Mouse (Mus musculus) layer of hippocampus, adult 11-12 months (tissue): ENCODE measurements around the gene Tcp11.
A peak's percentile ranks its signal among the peaks of the same experiment; 100 is the strongest.

Experiments
- DNase-seq: peaks from one replicate; pipeline ENCODE4 v3.0.0; 2022; ENCODE audit warnings: low spot score

Gene Tcp11

DNA sequence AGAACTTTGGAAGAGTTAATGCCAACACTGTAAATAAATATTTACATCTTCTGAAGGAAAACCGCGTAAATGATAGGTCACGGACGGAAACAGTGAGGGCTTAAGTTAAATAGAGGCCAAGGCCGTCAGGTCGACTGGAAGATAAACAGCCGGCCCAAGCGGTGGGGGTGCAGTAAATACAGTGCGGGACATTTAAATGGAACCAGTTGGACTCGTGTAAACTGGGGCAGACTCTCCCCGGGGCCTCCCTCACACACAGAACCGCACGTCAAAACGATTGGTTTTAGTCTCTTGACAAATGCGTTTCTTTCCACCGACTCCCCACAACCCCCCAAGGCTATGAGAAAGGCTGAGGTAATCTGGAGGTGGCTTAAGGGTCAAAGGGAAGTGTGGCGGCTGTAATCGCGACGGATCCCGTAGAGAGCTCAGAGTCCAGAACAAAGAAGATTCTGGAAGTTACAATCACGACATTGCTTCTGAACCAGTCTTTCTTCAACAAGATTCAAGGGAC, 4.0 kb upstream of the Tcp11 start:
- no peak for DNase-seq

DNA sequence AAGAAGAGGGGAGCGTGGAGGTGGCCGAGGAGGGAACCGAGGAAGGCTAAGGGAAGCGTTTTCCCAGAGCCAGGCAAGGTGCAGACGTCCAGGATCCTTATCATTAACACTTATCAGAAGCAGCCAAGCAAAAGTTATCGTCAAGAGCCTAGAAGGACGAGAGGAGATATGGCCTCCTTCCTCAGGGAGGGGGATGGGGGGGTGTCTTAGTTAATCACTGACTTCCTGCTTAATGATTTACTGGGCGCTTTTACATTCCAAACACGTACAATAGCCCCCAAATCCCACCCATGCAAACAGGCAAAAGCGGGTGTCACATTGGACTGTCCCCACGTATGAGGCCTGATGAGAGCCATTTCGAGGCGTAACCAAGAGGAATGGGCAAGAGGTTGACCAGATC, 2.4 kb upstream of the Tcp11 start:
- no peak for DNase-seq

DNA sequence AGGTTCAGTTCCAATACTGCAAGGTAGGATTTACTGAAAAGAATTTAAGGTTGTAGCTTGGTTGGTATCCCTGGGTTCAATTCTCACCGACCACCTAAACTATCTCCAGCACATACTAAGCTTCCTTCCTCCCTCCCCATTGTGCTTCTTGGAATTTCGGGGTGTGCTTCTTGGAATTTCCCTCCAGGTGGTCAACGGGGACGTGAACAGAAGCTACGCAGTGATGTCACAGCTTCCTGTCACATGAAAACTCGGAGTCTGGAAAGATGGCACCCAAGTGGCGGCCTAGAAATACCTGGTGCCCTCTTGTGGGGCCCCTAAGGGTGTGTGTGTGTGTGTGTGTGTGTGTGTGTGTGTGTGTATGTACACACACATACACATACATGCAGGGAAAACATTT, 1.4 kb upstream of the Tcp11 start:
- DNase-seq, result no peak

DNA sequence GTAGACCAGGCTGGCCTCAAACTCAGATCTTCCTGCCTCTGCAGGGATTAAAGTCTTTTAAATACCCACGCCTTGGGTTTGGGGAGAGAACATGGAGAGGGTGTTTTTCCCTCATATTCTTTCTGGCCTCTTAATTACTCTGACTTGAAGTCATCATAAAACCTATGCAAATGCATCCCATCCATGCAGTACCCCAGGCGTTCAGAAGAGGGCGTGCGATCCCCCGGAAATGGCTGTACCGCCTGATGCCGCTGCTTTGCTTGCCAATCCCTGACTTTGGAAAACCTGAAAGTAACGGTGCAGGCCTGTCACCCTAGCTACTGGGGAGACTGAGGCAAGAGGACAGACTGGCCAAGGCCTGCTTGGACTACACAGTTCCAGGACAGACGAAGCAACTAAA, 946 bp upstream of the Tcp11 start:
- DNase-seq, result peak; percentile 39

DNA sequence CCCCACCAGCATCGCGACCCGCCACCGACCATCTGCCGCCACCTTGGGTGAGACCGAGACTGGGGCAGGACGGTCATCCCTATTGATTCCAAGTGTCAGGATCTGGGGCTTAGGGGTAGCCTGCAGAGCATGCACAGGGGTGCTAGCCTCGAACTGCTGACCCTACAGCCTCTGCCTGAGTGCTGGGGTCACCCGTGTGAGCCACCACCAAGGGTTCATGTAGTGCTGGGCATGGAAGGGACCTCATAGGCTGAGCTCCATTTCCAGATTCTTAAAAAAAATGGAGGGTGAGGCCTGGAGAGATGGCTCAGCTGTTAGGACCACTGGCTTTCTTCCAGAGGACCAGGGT, 352 bp upstream of the Tcp11 start:
- no peak for DNase-seq

DNA sequence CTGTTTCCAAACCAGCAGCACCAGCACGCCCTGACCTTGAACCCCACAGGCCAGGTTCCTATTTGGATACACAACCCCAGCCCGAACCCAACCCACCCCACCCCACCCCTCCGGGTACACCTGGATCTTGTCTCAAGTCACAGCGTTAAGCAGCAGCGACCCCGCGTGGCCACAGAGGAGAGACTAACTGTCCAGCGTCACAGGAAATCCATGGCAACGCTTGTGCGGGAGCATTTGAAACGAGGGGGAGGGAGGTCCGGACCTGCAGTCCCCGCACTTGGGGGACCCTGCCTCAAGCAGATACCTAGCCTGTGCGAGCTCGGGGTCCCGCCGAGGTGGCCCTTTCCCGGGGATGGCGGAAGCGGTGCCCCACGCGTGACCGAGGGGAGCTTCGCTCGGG, 821 bp downstream of the Tcp11 start:
- DNase-seq, result peak; percentile 78

DNA sequence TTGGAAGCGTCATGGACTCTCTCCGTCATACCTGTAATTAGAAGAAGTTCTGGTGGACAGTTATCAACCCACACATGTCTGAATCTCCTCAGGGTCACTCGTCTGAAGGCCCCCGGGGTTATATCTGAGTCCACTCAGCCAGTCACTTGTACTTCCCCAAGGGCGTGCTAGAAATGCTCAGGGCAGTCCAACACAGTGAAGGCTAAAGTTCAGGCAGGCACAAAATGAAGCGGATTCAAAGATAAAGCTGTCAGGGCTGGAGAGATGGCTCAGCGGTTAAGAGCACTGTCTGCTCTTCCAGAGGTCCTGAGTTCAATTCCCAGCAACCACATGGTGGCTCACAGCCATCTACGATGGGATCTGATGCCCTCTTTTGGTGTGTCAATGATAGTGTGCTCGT, 2.4 kb downstream of the Tcp11 start:
- no peak for DNase-seq

DNA sequence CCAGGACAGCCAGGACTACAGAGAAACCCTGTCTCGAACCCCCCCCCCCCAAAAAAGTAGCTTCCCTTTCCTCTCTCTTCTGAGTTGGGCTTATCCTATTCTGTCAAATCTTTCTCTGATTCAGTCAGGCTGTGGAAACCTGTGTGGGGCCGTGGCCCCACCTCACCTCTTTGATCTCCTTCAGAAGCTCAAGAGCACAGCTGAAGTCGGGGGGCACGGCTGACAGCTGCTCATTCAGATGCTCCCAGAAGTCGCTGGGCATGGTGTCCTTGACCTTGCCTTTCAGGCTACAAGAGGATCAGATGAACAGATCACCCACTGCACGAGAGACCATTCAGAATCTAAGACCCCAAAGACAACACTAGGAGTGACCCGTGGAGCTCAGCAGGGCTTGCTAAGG, 6.0 kb downstream of the Tcp11 start:
- no peak for DNase-seq

DNA sequence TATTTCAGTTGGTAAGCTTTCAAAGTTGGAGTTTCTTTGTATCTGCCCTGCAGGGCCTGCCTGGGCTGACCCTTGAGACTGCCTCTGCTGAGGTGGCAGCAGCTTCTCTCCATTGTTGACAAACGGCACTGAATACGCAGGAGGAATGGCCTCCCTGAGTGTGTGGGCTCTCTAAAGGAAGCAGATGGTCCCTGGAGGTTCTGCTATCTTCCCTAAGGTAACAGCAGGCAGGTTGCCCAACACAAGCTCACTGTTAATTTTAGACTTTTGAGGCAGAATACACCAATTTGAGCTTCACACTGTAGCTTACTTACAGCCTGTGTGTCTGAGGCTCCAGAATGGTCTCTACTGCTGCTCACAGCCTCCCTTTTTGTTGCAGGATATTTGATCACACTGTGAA, 7.7 kb downstream of the Tcp11 start:
- DNase-seq, result peak; percentile 45

DNA sequence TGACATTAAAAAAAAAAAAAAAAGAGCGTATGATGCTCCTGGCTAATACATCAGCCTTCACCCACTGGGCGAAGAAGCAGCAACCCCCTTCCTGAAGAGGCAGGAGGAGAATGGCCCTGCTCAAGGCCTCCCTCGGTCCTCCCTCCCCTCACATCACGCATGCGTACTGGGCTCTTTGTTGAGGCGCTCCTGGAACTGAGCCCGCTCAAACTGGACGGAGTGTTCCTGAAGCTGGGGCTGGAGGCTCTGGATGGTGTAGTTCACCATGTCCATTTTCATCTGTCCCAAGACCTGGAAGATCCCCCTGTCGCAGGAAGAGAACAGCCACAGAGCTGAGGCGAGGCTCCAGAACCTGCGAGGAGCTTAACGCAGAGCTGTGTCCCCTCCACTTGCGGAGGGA, 10.2 kb downstream of the Tcp11 start:
- DNase-seq, result peak; percentile 31

DNA sequence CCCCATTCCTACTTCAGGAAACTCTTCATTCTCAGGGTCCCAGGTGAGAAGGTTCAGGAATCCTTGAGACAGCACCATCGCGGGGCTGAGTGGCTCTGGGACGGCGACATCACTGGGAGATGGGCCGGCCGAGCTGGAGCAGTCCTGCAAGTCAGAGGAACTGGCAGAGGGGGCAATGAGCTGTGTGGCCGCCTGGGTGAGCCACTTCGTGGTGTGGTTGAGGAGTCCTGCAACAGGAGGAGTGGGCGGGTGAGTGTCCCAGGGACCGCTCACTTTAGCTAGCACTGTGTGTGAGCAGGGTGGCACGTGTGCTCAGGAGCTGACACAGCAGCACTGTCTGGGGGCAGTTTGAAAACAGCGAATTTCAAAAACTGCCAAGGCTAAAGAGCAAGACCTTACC, 11.0 kb downstream of the Tcp11 start:
- DNase-seq, result no peak

DNA sequence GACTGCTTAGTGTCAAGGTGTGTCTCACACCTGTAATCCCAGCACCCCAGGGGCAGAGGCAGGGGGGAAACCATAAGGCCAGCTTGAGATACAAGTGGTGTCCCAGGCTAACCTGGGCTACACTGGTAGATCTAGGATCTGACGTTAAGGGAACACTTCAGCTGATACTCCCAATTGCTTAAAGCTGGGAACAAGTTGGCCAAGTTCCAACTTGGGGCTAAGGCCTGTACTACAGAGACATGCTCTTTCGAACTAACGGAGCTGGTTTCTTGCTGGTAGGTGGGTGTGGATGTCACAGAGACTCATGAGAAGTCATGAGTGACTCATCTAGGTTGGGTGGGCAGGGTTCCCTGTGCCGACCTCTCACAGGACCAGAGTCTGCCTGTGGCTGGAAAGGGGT, 13.1 kb downstream of the Tcp11 start:
- DNase-seq, result no peak

DNA sequence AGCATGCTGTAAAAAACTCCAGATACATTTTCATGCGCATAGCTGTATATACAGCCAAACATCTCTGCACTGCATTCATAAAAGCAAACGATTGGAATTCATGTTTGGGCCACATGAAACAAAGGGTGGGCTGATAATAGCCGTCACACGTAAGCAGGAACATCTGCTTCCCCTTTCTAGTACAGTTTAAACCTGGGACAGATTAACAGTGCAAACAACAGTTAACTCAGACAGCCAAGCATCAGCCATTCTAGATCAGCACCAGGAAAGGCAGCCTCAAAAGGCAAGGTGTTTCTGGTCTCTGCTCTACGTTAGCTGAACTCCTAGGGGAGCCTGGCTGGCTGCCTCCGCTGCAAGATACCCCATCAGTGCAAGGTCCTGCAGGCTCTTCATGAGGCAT, 17.3 kb downstream of the Tcp11 start:
- no peak for DNase-seq

DNA sequence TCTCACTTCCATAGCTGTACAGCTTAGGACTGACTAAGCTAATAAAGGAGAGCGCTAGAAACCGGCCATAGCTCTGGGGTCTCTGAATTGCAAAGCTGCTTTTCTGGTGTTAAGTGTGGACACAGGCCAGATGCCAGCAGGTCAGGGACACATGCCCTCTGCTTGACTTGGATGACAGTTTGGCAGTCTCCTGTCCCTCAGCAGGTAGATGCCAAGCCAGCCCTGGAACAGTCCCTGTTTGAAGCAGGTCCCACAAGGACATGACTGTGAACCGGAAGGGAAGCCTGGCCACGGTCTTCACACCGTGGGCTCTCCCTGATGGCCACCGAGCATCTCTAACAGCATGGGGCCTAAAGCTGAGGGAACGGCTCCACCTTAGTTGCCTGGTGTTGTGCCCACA, 17.7 kb downstream of the Tcp11 start:
- DNase-seq, result no peak

DNA sequence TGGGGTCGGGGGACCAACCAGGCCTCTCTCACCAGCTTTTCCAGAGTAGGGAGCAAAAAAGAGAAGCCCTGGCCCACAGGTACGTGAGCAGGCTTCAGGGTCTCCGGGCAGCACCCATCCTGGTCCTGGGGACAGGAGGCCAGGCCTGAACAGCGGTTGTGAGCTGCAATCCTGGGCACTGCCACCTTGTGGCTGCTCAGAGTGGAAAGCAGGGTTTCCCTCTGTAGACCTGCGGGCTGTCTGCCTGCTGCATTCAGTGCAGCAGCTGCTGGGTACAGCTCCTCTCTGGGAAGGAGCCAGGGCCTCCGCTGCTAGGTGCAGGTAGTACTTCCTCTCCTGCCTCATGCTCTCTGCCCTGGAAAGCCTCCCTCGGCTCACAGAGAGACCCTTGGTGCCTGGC, 19.0 kb downstream of the Tcp11 start:
- peak; percentile 45 for DNase-seq

DNA sequence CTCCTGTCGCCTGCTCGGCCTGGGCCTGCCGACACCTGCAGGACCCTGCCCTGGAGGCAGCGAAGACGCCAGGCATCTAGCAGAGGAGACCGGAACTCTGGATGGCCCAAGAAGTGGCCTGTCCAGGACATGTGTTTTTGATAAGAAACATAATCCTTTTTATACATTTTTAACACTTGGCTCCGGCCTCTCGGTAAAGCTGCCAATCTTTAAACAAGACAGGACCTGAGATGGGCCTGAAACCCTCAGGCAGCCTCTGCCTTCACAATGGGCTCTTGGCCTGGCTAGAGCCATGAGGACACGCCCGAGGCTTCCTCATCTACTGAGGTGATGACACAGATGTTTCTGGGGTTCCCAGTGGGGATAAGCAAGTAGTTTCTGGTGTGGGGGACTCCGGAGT, 19.8 kb downstream of the Tcp11 start:
- no peak for DNase-seq

DNA sequence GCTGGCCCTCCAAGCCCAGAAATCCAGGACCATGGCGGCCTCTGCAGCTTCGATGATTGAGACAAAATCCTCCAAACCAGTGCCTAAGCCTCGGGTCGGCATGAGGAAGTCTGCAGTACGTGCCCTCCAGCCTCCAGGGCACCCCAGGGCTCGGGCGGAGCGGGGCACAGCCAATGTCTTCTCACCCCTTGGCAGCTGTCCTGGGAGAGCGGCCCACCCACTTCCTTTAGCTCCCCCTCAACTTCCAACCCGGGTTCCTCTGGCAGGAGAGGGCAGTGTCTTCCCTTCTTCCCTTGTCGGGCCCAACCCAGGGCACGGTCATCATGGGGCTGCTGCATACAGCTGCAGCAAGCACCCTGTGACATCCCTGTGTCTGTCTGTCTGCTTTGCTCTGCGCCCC, 22.1 kb downstream of the Tcp11 start:
- no peak for DNase-seq

DNA sequence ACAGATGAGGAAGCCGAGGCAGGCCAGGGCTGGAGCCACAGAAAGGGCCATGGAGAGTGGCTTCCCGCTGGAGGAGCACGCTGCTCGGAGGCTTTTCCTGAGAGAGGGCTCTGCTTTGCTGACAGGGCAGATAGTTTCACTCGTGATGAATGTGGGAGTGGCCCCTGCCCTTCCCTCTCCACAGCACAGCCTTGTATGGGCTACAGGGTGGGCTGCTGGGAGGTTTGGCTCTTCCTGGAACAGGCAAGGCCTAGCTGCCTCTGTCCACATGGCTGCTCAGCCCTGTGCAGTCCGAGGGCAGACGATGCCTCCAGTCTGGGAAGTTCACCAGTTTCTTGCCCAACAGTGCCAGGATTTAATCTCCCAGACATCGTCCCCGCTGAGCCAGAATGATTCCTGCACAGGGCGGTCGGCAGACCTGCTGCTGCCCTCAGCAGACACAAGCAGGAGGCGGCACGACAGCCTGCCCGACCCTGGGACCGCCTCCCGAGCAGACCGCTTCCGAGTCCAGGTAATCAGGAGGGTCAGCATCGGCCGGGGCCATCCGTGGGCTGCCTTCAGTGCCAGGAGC, 28.1 kb downstream of the Tcp11 start:
- DNase-seq, result no peak

DNA sequence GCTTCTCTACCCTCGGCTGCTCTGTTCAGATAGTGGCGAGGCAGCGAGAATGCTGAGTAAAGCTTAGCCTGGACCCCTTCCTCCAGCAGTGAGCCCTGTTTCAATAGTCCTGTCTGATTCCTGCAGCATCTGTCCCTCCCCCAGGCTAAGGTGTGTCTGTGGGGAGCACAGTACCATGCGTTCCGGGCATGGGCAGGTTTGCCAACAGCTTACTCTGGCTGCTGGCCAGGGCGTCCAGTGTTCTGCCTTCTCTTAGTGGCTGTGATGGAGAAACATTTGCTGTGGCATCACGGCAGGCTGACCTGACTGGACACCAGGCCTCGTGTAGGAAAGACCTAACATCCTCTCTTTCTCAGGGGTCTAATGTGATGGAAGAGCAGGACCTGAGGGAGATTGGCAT, 30.2 kb downstream of the Tcp11 start:
- no peak for DNase-seq

DNA sequence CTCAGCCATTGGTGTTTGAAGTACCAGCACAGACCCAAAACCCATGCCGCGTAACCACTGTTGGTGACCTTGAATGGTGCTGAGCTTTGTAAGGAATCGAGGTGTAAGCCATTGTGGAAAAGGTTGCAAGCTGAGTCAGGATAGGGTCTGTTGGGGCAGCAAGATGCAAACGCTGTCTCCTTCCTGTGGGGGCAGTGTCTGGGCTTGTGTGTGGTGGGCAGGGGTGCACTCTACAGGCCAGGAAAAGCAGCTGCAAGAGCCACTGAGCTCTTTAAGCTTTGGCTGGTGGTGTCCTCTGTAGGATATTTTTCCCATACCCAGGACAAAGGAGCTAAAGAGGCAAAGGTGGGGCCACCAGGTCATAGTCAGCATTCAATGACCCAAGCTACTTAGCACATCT, 32.0 kb downstream of the Tcp11 start:
- DNase-seq, result no peak

DNA sequence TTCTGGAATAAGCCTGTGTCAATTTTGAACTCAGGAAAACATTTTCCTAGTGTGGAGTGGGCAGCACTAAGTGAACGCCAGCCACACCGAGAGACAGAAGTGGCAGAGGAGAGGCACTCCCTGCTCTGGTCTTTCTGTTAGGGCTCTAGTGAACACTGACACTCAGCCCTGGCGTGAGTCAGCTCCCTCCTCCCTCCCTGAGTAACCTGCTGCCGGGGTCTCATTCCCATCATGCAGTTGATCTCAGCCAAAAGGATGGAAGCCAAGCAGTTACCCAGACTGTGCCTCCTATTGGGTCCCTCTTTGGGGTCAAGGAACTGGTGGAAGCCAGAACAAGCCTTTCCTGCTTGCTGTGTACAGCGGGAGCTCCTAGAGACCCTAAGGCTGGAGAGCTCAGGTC, 32.9 kb downstream of the Tcp11 start:
- no peak for DNase-seq

DNA sequence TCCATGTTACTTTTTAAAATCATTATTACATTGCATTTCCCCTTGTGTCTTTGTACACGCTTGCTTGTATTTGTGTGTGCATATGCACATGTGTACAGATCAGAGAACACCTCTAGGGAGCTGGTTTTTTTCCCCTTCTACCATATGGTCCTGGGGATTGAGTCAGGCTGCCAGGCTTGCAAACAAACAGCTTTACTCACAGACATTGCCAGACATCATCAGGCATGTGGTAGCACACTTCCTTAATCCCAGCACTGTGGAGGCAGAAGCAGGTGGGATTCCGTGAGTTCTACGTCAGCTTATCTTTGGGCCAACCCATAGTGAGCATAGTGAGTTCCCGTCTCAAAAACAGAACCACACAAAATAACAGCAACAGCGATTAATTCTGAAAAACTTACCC, 33.4 kb downstream of the Tcp11 start:
- DNase-seq, result no peak

DNA sequence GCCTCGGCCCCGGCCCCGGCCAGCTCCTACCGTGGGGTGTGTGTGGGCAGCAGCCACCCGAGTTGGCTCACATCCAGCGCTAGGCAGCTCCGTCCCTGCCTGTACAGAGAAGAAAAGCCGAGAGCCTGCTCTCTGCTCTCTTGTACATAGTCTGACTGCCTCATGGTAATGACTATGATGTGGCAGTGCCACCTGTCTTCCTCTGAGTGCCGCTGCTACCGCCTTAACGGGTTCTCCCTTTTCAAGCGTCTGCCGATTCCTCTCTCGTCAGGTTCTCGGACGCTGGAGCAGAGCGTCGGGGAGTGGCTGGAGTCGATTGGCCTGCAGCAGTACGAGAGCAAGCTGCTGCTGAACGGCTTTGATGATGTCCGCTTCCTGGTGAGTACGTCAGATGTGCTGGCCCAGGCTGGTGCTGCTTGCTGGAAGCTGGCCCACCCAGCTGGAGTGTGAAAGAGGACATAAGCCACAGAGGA, 38.1 kb downstream of the Tcp11 start:
- DNase-seq, result peak; percentile 59

DNA sequence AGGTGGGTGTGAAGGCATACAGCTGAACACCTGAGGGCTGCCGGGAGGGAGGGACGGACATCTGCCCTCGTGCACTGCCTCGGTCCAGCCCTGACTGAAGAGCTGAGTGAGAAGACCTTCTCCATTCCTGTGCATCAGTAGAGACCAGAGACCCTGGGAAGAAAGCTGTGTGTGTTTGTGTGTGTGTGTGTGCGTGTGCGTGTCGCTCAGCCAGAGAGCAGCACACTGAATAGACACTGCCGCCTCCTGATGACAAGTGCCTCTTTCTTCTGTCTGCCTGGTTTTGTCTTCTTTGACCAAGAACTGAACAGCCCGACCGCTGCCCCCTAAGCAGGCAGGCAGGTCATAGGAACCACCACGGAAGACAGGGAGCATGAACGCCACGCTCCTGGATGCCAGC, 39.1 kb downstream of the Tcp11 start:
- no peak for DNase-seq

DNA sequence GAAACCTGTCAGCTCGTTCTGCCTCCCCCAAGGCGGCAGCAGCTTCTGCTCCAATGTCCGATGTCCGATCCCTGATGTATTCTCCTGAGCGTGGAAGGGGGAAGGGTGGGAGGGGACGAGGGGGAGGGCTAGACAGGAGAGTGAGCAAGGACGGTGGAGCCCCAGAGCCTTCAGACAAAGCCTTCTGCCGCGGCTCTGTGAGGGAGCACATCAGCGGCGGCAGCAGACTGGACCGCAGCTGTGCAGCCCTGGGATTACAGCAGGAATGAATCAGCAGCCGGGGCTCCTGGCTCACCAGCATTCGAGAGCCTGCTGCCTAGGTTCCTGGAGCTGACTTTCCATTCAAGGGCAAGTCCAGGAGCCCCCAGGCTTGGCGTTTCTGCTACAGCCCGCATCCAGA, 39.8 kb downstream of the Tcp11 start:
- peak; percentile 25 for DNase-seq
